Mouse (Mus musculus) retina, adult 2 months (tissue): Measurements from ENCODE around the gene Alox12.

Source experiments
- DNase-seq: peaks from one replicate; pipeline ENCODE4 v3.0.0-alpha.2; 2012; ENCODE audit warnings: low read depth, low spot score

Gene Alox12

GRCm38 (mm10) chr11:70239541-70240279, 15.4 kb downstream of the Alox12 start, which contains the start of the genes Gm21988 and Rnasek:
Gene Gm21988 (minus strand): TSS chr11:70239830.
Gene Rnasek (minus strand): TSS chr11:70239842.
- peak; percentile 85 for DNase-seq

GRCm38 (mm10) chr11:70238591-70239440, 16.3 kb downstream of the Alox12 start:
- DNase-seq, result no peak

GRCm38 (mm10) chr11:70237457-70238167, 17.5 kb downstream of the Alox12 start, which contains the start of gene 0610010K14Rik:
Gene 0610010K14Rik (minus strand): TSS chr11:70237914.
- DNase-seq, result peak; percentile 92

GRCm38 (mm10) chr11:70236717-70237116, 18.4 kb downstream of the Alox12 start:
- DNase-seq, result no peak

GRCm38 (mm10) chr11:70235254-70235900, 19.8 kb downstream of the Alox12 start:
- DNase-seq, result no peak

- DNase-seq, result no peak
Observed at GRCm38 (mm10) chr11:70234497-70234896, 20.7 kb downstream of the Alox12 start.

- no peak for DNase-seq
Observed at GRCm38 (mm10) chr11:70234037-70234436, 21.1 kb downstream of the Alox12 start.

GRCm38 (mm10) chr11:70233016-70233415, 22.1 kb downstream of the Alox12 start:
- no peak for DNase-seq

- DNase-seq, result no peak
Observed at GRCm38 (mm10) chr11:70232546-70232945, 22.6 kb downstream of the Alox12 start.

- peak; percentile 54 for DNase-seq
Observed at GRCm38 (mm10) chr11:70230239-70230727, 24.9 kb downstream of the Alox12 start.

- no peak for DNase-seq
Observed at GRCm38 (mm10) chr11:70229260-70230010, 25.7 kb downstream of the Alox12 start, which contains the start of gene Bcl6b. Gene Bcl6b (minus strand): TSS chr11:70229798.

- peak; percentile 46 for DNase-seq
Observed at GRCm38 (mm10) chr11:70228828-70229227, 26.3 kb downstream of the Alox12 start.

- DNase-seq, result no peak
Observed at GRCm38 (mm10) chr11:70227661-70228245, 27.4 kb downstream of the Alox12 start.

- DNase-seq, result no peak
Observed at GRCm38 (mm10) chr11:70227126-70227525, 28.0 kb downstream of the Alox12 start.

- no peak for DNase-seq
Observed at GRCm38 (mm10) chr11:70226602-70226890, 28.6 kb downstream of the Alox12 start.

- DNase-seq, result no peak
Observed at GRCm38 (mm10) chr11:70225798-70226601, 29.2 kb downstream of the Alox12 start.

GRCm38 (mm10) chr11:70223724-70224123, 31.4 kb downstream of the Alox12 start:
- DNase-seq, result no peak

GRCm38 (mm10) chr11:70221603-70222500, 33.3 kb downstream of the Alox12 start:
- no peak for DNase-seq
